Mouse (Mus musculus) cortical plate, adult 2 months (tissue): ENCODE results near the gene Ttc7b. TPM values are rescaled to one million over a fixed set of nuclear protein-coding genes. Genes with fewer than 3 reads are reported as not detected.

Experiments used
- H3K27ac ChIP-seq: fragments of 200-500 bp; 2 replicates; pipeline ENCODE4 v1.5.1; 2012; ENCODE audit warnings: low read length, control low read depth, inconsistent platforms; ENCODE audit not compliant: insufficient read depth
- H3K4me1 ChIP-seq: fragments of 200-500 bp; 2 replicates; pipeline ENCODE4 v1.6.1; 2011; ENCODE audit warnings: low read length; ENCODE audit not compliant: control insufficient read depth, insufficient read depth
- H3K4me3 ChIP-seq: fragments of 200-500 bp; 2 replicates; pipeline ENCODE4 v1.5.1; 2011; ENCODE audit warnings: mild to moderate bottlenecking, low read length, control low read depth; ENCODE audit not compliant: insufficient read depth
- CTCF ChIP-seq: fragments of 200-500 bp; IDR thresholded peaks from 2 replicates; pipeline ENCODE4 v1.5.1; 2011; ENCODE audit warnings: mild to moderate bottlenecking, control low read depth, low read length; ENCODE audit not compliant: insufficient read depth; ENCODE audit errors: extremely low read depth
- POLR2A ChIP-seq: fragments of 200-500 bp; IDR thresholded peaks from 2 replicates; pipeline ENCODE4 v1.6.1; 2011; ENCODE audit warnings: mild to moderate bottlenecking, low read length, control low read depth; ENCODE audit not compliant: insufficient read depth; ENCODE audit errors: extremely low read depth
- polyA plus RNA-seq: library from polyadenylated mRNA; depleted of rRNA; stranded (reverse); fragments of >200 nt; gene quantifications from 2 replicates; pipeline ENCODE4 v1.2.3, GENCODE M21; 2012

Gene Ttc7b
- polyA plus RNA-seq, 1 experiment, result 221 TPM

GRCm38 (mm10) chr12:100498006-100498405, 22.6 kb downstream of the Ttc7b start:
- TF ChIP-seq CTCF (no peak), POLR2A (no peak)
- Histone ChIP-seq H3K4me1 (peaks cover 2% of the 10 kb centered on the region), H3K4me3 (no peak overlapping the region), H3K27ac (no peak overlapping the region)

- H3K4me1 ChIP-seq, result peaks cover 10% of the 10 kb centered on the region
- H3K27ac ChIP-seq, result no peak overlapping the region
- TF ChIP-seq CTCF, result no peak
- no peak for TF ChIP-seq POLR2A
- no peak overlapping the region for H3K4me3 ChIP-seq
These were observed 25.5 kb downstream of the Ttc7b start for GRCm38 (mm10) chr12:100495083-100495482.

GRCm38 (mm10) chr12:100493211-100493610, 27.4 kb downstream of the Ttc7b start:
- Histone ChIP-seq H3K4me3 (no peak overlapping the region), H3K27ac (peak overlapping the region; percentile 77), H3K4me1 (peaks cover 14% of the 10 kb centered on the region)
- TF ChIP-seq POLR2A (no peak), CTCF (no peak)

- TF ChIP-seq POLR2A (no peak), CTCF (no peak)
- Histone ChIP-seq H3K4me1 (peaks cover 14% of the 10 kb centered on the region), H3K27ac (peak overlapping the region; percentile 77), H3K4me3 (no peak overlapping the region)
These were observed 27.9 kb downstream of the Ttc7b start for GRCm38 (mm10) chr12:100492676-100493075.

- TF ChIP-seq CTCF, result no peak
- TF ChIP-seq POLR2A, result no peak
- H3K4me1 ChIP-seq, result peaks cover 18% of the 10 kb centered on the region
- peak overlapping the region; percentile 77 for H3K27ac ChIP-seq
- no peak overlapping the region for H3K4me3 ChIP-seq
These were observed 28.5 kb downstream of the Ttc7b start for GRCm38 (mm10) chr12:100491967-100492611.

GRCm38 (mm10) chr12:100489799-100490198, 30.8 kb downstream of the Ttc7b start:
- Histone ChIP-seq H3K27ac (no peak overlapping the region), H3K4me3 (no peak overlapping the region), H3K4me1 (peaks cover 18% of the 10 kb centered on the region)
- TF ChIP-seq CTCF (no peak), POLR2A (no peak)

GRCm38 (mm10) chr12:100488368-100488767, 32.3 kb downstream of the Ttc7b start:
- TF ChIP-seq CTCF (no peak), POLR2A (no peak)
- Histone ChIP-seq H3K4me3 (no peak overlapping the region), H3K4me1 (peaks cover 16% of the 10 kb centered on the region), H3K27ac (no peak overlapping the region)

- TF ChIP-seq CTCF, result peak; percentile 43
- no peak for TF ChIP-seq POLR2A
- Histone ChIP-seq H3K27ac (no peak overlapping the region), H3K4me3 (no peak overlapping the region), H3K4me1 (peaks cover 13% of the 10 kb centered on the region)
These were observed 34.4 kb downstream of the Ttc7b start for GRCm38 (mm10) chr12:100486232-100486631.

- Histone ChIP-seq H3K27ac (no peak overlapping the region), H3K4me1 (peaks cover 23% of the 10 kb centered on the region), H3K4me3 (no peak overlapping the region)
- TF ChIP-seq CTCF (no peak), POLR2A (no peak)
These were observed 37.6 kb downstream of the Ttc7b start for GRCm38 (mm10) chr12:100483054-100483453.

- Histone ChIP-seq H3K4me3 (no peak overlapping the region), H3K4me1 (peaks cover 20% of the 10 kb centered on the region), H3K27ac (peak overlapping the region; percentile 17; the same call in 1 of the 2 replicates)
- TF ChIP-seq CTCF, result no peak
- no peak for TF ChIP-seq POLR2A
These were observed 38.4 kb downstream of the Ttc7b start for GRCm38 (mm10) chr12:100482255-100482654.
